Mouse (Mus musculus) brown adipose tissue, adult 24 weeks (tissue): ENCODE data around the gene Ttc17. TPM values are rescaled to one million over a fixed set of nuclear protein-coding genes. Genes with fewer than 3 reads are reported as not detected.

Experiments
- H3K27ac ChIP-seq: fragments of 200-500 bp; replicated peaks from 2 replicates; pipeline ENCODE4 v1.5.1; 2012; ENCODE audit warnings: low read depth, mild to moderate bottlenecking, low read length
- H3K4me1 ChIP-seq: fragments of 200-500 bp; 2 replicates; pipeline ENCODE4 v1.6.1; 2012; ENCODE audit warnings: low read length, mixed read lengths; ENCODE audit not compliant: control insufficient read depth, insufficient read depth, insufficient read length
- H3K4me3 ChIP-seq: fragments of 200-500 bp; 2 replicates; pipeline ENCODE4 v1.5.1; 2012; ENCODE audit warnings: low read depth, mild to moderate bottlenecking, low read length, moderate library complexity; ENCODE audit not compliant: insufficient read depth
- polyA plus RNA-seq: library from polyadenylated mRNA; stranded (reverse); fragments of >200 nt; gene quantifications from 2 replicates; pipeline ENCODE4 v1.2.4, GENCODE M21; 2012; ENCODE audit not compliant: missing spikeins, insufficient read depth, insufficient read length

Gene Ttc17
- polyA plus RNA-seq, 1 experiment: 14.0 TPM

DNA sequence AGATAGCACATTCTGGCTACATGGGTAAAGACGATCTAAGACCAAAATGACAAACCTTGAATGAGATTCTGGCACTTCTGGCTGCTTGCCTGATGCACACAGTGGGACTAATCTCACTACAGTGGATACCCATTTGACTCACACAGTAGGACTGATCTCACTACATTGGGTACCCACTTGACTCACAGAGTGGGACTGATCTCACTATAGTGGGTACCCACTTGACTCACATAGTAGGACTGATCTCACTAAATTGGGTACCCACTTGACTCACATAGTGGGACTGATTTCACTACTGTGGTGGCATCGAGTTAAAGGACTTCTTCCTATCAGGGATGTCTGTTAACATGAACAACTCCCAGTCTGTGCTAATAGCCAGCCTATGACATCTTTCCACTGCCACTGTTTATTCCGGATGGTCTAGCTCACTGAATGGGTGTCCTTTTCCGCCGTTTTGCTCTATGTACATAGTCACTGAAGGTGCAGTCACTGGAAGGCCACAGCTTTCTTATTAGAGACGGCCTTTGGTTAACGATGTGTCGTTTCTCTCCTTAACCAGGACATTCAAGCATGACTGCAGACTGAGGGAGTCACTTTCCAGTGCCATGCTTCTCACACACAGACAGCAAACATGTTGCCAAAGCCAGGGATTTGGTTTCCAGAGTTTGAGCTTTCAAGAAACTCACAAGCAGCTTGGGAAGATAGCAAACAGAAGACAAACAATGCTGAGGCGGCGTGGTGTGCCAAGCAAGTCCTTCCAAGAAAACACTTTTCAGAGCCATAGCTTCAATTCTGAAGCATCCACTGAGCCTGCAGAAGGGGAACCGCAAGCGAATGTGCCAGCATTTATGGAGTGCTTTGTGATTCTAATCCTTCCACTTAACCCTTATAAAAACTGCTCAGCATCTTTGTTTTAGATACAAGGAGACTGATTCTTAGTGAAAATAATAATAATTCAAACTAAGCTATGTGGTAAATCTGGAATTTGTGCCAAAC lies 62.9 kb downstream of the Ttc17 start:
- Histone ChIP-seq H3K27ac (no peak overlapping the region), H3K4me3 (no peak overlapping the region), H3K4me1 (peaks cover 3% of the 10 kb centered on the region; the same call in 1 of the 2 replicates)

DNA sequence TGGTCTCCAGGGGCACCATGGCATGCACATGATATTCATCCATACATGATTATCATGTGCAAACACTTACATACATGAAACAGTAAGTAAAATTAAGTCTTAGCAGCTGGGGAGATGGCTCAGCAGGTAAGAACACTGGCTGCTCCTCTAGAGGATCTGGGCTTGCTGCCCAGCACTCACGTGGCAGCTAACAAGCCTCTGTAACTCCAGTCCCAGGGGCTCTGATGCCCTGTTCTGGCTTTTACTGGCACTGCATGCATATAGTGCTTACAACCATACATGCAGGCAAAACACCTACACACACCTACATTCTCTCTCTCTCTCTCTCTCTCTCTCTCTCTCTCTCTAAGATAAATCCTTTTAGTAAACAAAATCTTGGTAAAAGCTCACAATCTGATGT lies 65.7 kb downstream of the Ttc17 start:
- Histone ChIP-seq H3K27ac (no peak overlapping the region), H3K4me1 (no peaks in the 10 kb centered on the region), H3K4me3 (no peak overlapping the region)

DNA sequence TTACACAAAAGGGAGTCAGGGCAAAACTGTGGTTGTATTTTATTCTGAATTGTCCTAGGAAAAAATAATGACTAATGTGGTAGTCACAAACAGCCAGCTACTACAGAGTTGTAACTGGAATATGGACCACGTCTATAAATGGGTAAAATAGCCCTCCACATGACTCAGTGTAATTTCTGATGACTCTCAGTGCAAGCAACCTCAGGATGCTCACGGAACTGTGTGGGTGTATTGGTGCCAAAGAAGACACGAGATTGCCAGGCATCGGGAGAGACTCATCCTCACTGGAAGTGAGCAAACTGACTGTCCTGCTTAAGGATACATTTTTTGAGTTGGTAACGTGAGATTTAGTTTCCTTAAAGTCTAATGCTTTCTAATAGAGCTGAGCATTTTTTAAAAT lies 67.0 kb downstream of the Ttc17 start:
- H3K4me3 ChIP-seq: no peak overlapping the region
- no peaks in the 10 kb centered on the region for H3K4me1 ChIP-seq
- no peak overlapping the region for H3K27ac ChIP-seq

DNA sequence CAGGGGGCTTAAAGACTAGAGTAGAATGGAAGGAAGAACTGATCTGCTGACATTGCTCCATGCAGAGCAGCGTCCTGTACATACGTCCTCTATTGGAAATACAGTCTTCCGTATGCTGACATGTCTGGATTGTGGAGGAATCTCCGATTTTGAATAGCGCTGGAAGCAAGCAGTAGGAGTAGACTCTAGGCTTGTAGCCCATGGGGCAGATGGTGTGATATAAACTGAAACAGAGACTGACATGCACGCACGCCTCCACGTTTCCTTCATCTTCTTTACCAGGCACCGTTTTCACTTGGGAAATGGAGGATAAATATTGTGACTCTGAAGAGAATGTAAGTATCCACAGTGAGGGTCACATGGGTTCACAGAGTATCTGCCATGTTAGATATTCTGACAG lies 70.2 kb downstream of the Ttc17 start:
- Histone ChIP-seq H3K27ac (no peak overlapping the region), H3K4me1 (no peaks in the 10 kb centered on the region; the same call in 1 of the 2 replicates), H3K4me3 (no peak overlapping the region)

DNA sequence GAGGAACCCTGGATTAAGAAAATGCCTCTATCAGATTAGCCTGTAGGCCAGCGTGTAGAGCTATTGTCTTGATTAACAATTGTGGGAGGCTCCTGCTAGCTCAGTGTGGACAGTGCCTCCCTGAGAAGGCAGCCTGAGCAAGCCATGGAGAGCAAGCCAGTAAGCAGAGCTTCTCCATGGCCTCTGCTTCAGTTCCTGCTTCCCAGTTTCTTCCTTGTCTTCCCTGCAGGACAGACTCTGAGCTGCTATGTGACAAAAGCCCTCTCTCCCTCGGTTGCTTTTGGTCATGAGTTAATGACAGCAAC lies 71.8 kb downstream of the Ttc17 start:
- Histone ChIP-seq H3K4me3 (no peak overlapping the region), H3K4me1 (no peaks in the 10 kb centered on the region; the same call in 1 of the 2 replicates), H3K27ac (no peak overlapping the region)

DNA sequence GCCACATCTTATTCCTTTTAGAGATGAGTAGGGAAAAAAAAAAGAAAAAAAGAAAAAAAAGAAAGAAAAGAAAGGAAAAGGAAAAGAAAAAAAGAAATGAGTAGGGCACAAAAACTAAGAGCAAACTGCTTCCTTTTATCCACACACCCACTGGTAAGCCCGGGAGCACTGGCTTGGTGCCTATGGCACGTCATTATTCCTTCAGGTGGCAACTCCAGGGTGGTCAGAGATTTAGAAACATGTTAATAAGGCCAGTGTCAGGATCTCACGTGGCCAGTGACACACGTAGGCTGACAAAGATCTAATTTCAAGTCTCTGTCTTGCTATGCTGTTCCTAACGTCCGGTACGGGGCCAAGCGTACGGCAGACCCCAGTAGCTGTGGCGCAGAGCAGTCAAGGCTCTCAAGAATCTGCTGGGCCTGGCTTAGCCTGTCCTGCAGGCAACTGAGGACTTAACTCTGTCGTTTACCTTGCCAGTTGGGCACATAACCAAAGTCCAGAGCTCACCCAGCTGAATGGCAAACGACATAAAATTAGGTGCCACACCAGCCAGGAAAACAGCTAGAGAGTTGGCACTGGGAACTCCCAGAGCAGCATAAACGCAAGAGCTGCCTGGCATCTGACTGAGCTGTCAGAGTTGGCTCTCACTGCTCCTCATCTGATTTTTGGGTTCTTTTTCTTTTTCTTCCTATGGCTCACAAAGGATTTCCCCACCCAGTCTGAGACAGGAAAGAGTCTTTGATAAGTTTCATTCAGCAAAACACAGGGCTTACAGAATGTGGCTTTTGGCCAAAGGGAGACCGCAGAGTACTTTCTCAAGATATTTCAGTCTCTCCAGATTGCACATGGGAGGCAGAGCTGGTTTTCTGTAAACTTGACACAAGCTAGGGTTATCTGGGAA lies 72.4 kb downstream of the Ttc17 start:
- no peak overlapping the region for H3K4me3 ChIP-seq
- H3K27ac ChIP-seq: no peak overlapping the region

DNA sequence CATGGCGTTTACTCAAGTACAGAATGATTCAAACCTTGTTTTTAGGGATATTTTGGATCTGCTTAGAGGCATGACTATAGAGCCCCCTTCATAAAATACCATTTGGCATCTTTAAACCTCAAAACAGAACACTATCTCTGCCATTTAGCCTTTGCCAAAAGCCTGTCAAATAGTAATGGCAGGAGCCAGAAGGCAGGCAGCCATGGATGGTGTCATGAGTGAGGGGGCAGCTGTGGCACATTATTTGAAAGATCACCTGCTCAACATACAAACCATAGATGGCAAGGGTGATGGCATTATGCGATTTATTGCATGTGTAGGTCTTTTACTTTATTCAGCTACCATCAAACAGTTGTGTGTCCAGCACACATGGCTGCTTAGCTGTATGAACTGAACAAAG lies 73.4 kb downstream of the Ttc17 start:
- Histone ChIP-seq H3K4me1 (no peaks in the 10 kb centered on the region; the same call in 1 of the 2 replicates), H3K27ac (no peak overlapping the region), H3K4me3 (no peak overlapping the region)

More for the DNA sequence above, 72.4 kb downstream of the Ttc17 start:
- no peaks in the 10 kb centered on the region; the same call in 1 of the 2 replicates for H3K4me1 ChIP-seq

DNA sequence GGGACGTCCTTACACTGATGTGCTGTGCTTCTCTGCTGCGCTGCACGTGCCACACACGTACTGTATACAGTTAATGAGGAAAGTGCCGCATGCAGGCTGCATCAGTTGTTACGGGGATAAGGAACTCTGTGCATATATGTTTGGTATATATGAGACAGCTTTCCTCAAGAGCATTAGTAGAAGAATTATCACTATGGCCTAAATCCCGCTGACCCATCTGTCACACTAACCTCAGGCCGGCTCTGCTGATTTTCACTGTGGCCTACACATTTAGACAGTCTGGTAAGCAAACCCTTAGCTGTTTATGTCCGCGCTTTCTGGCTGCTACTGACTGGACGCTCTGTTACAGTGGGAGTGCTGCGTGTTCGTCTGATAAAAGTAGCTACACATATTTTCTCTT lies 77.2 kb downstream of the Ttc17 start:
- no peak overlapping the region for H3K27ac ChIP-seq
- H3K4me1 ChIP-seq: no peaks in the 10 kb centered on the region; the same call in 1 of the 2 replicates
- H3K4me3 ChIP-seq: no peak overlapping the region

DNA sequence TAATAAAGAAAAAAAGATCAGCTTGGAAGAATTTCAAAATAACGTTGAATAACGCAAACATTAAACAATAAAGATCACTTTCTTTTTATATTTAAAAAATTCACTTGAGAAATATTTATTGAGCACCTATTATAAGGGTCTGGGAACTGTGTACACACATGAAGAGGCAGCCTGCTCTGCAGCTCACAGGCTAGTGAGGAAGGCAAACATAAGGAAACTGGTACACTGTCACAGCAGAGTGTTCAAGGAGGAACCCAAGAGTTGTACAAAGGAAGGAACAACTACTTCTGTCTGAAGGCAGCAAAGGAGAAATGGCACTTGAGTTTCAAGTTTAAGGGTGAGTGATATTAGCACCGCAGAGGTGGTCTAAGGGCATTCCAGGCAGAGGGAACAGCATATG lies 78.7 kb downstream of the Ttc17 start:
- H3K4me3 ChIP-seq: no peak overlapping the region
- H3K27ac ChIP-seq: no peak overlapping the region

DNA sequence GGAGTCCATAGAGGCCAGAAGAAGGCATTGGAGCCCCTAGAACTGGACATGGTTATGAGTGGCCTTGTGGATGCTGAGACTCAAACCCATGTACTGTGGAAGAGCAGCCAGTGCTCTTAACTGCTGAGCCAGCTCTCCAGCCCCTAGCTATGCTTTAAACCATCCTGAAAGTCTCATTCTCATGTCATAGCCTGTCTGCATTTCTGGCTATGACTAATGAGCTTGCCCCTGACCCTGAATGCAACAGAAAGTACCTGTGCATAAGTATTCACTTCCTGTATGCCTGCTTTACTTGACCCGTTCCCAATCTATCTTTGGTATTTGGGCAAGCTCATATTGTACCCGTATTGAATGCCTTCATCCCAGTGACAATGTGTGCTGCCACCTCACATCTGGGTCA lies 86.7 kb downstream of the Ttc17 start:
- Histone ChIP-seq H3K27ac (no peak overlapping the region), H3K4me1 (no peaks in the 10 kb centered on the region), H3K4me3 (no peak overlapping the region)

More for the DNA sequence above, 78.7 kb downstream of the Ttc17 start:
- no peaks in the 10 kb centered on the region for H3K4me1 ChIP-seq

DNA sequence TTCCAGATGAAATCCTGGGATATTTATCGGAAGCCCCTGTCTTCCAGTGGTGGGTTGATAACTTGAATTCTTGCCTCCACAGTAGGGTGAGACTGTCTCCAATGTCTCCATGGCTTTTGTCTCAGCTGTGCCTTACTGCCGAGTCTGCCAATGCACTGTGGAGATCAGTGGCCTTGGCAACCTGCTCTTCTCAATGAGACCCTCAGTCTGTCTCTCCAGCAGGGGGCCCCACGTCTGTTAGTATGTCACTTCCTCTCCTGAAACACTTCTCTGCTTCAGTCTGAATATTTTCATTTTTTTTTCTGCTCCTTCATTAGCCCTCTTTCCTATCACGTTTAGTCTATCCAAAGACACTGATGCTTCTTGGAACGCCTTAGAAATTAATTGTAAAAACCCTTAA lies 90.0 kb downstream of the Ttc17 start:
- H3K27ac ChIP-seq: no peak overlapping the region
- no peaks in the 10 kb centered on the region for H3K4me1 ChIP-seq
- H3K4me3 ChIP-seq: no peak overlapping the region

DNA sequence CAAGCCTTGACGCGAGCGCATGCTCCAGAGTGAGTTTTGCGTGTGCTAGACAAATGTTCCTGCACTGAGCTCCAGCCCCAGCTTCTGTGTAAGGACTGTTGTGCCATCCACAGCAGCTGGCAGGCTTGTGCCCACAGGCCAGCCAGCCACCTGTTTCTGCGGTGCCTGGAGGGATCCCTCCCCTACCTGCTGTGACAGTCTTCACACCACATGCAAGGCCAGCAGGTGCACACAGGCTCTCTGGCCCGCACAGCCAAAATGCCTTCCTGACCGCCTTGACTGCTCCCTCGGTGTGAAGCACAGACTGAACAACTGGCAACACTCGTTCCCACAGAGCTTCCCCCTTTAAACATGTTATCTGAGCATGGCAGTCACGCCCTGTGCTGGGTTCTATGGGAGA lies 102.5 kb downstream of the Ttc17 start:
- Histone ChIP-seq H3K27ac (no peak overlapping the region), H3K4me3 (no peak overlapping the region), H3K4me1 (no peaks in the 10 kb centered on the region)

DNA sequence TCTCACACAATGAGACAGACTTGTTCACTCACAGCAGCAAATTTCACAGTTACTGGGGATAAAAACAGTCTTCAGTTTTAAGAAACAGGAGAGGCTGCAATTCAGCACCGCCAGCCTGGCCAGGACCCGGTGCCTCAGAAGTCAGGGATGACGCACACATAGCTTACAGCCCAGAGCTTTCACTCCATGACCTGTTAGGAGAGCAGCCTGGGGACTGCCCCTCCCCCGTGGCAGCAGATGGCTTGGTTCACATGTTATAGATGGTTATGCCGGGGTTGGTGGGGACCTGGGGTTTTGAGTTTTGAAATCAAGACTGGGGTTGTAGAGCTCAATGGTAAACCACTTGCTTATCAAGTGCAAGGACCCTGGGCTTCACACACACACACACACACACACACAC lies 104.1 kb downstream of the Ttc17 start:
- no peak overlapping the region for H3K27ac ChIP-seq
- H3K4me1 ChIP-seq: no peaks in the 10 kb centered on the region
- no peak overlapping the region for H3K4me3 ChIP-seq

DNA sequence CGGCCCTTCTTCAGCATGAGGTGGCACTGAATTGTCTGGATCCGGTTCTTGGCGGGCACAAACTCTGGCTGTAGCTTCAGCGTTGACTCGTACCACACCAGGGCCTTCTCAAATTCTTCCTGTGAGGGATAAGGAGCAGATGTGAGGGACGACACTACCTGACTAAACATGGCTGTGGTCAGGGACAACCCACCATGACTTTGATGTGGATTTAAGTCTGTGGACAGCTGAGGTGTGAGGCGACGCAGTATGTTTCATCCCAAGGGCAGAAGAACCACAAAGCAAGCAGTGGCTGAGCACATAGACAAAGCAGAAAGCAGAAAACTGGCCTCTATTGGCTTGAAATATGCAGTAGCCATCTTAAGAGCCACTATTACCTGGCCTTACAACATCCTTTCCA lies 104.7 kb downstream of the Ttc17 start:
- Histone ChIP-seq H3K27ac (no peak overlapping the region), H3K4me3 (no peak overlapping the region), H3K4me1 (no peaks in the 10 kb centered on the region)

DNA sequence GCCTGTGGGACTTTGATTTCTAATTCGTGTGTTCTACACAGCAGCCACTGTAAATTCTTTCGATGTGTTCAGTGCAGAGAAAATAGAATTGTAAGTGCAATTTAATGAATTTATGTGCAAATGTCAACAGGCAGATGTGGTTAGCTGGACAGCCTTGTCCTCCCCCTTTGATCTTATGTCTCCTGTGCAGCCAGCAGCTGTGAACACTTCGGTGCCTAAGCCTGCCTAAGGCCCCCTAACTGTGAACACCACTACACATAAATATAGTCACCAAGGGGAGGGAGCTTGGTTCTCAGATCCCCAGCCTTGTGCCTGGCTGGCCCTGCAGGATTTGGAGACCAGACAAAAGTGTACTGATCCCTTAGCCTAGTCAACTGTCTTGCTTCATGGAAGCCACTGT lies 109.0 kb downstream of the Ttc17 start:
- H3K27ac ChIP-seq: no peak overlapping the region
- H3K4me3 ChIP-seq: no peak overlapping the region
- H3K4me1 ChIP-seq: no peaks in the 10 kb centered on the region
